Mouse (Mus musculus): ENCODE data around the gene Dpp6.

DNA sequence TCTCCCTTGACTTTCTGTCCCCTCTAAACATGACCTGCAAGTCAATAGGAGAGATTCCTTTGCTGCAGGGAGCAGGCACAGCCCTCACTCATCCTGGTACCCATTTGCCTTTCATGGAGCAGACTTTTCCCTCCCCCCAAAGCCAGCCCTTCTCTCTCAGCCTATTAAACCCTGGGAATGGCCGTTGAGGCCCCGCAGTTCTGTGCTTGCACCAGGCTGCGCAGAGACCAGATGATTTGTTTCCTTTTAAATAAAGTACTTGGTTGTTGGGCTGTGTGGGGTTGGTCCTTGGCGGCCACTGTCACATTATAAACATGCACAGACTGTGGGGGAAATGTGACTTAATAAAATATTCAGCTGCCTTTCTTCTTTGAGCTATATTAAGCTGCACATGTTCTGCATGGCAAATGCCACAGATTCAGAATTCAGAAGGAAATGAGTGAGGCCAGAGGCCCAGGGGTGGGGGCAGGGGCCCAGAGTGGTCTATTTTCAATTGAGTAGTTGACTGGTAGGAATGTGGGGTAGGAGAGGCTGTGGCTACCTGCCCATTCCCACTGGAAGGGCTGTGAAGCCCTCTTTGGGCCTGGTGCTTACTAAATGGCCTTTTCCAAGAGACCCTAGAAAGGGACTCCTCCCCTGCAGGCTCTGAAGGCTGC lies 489.6 kb downstream of the Dpp6 start:
- TF ChIP-seq CTCF (IDR thresholded peaks at IDR 0.05; ENCODE audit: control insufficient read depth, insufficient read depth, insufficient read length) (no peak), USF1 (IDR thresholded peaks at IDR 0.05; ENCODE audit: low read depth) (no peak), MYOD1 (IDR thresholded peaks at IDR 0.05; ENCODE audit: control insufficient read depth, insufficient read length, low read depth) (no peak)

Measured in C2C12 (cell line).